Mouse (Mus musculus) stomach, postnatal 0 days (tissue): ENCODE results near the gene Zfp524. TPM values are rescaled to one million over a fixed set of nuclear protein-coding genes. Genes with fewer than 3 reads are reported as not detected.
A peak's percentile ranks its signal among the peaks of the same experiment; 100 is the strongest.

ENCODE experiments used
- ATAC-seq: fragments of 200-750 bp; cut with Nextera tagmentation; 2 replicates; pipeline ENCODE4 v1.8.0; 2017; ENCODE audit not compliant: low FRiP score, low TSS enrichment
- DNase-seq: peaks from one replicate; pipeline ENCODE4 v3.0.0-alpha.2; 2016; ENCODE audit warnings: low spot score
- H3K27ac ChIP-seq: fragments of 300-500 bp; sonication (generic); replicated peaks from 2 replicates; pipeline ENCODE4 v1.5.1; 2014; ENCODE audit warnings: mild to moderate bottlenecking, control low read depth
- H3K27me3 ChIP-seq: fragments of 300-500 bp; sonication (generic); 2 replicates; pipeline ENCODE4 v1.6.1; 2014; ENCODE audit warnings: low read length; ENCODE audit not compliant: control insufficient read depth, insufficient read depth
- H3K36me3 ChIP-seq: fragments of 300-500 bp; sonication (generic); 2 replicates; pipeline ENCODE4 v1.6.1; 2014; ENCODE audit warnings: low read length, mixed read lengths; ENCODE audit not compliant: control insufficient read depth, insufficient read depth
- H3K4me1 ChIP-seq: fragments of 300-500 bp; sonication (generic); replicated peaks from 2 replicates; pipeline ENCODE4 v1.6.1; 2014; ENCODE audit warnings: antibody characterized with exemption; ENCODE audit not compliant: control insufficient read depth, insufficient read depth
- H3K4me2 ChIP-seq: fragments of 300-500 bp; sonication (generic); replicated peaks from 2 replicates; pipeline ENCODE4 v1.6.1; 2014; ENCODE audit warnings: low read depth, mild to moderate bottlenecking, control low read depth, moderate library complexity
- H3K4me3 ChIP-seq: fragments of 300-500 bp; sonication (generic); 2 replicates; pipeline ENCODE4 v1.5.1; 2014; ENCODE audit warnings: low read depth, low read length, control low read depth
- H3K9ac ChIP-seq: fragments of 300-500 bp; sonication (generic); 2 replicates; pipeline ENCODE4 v1.6.1; 2014; ENCODE audit warnings: mild to moderate bottlenecking, low read length, control low read depth, mixed read lengths
- H3K9me3 ChIP-seq: fragments of 300-500 bp; sonication (generic); 2 replicates; pipeline ENCODE4 v1.6.1; 2016; ENCODE audit warnings: low read length; ENCODE audit not compliant: control insufficient read depth
- CTCF ChIP-seq: IDR thresholded peaks from 2 replicates; pipeline ENCODE4 v1.5.1; 2016; ENCODE audit warnings: antibody characterized with exemption, low read depth, mild to moderate bottlenecking, moderate library complexity
- EP300 ChIP-seq: optimal IDR thresholded peaks from 2 replicates; pipeline ENCODE3; 2016; ENCODE audit warnings: antibody characterized with exemption
- WGBS: fragments of 180-500 bp; shearing (Covaris S2); extraction: QIAGEN DNeasy Blood & Tissue Kit; methylation state at CpG from one replicate; pipeline ENCODE4 v1.1.7; 2014; 5-methylcytosine and 5-hydroxymethylcytosine counted together
- polyA plus RNA-seq: library from polyadenylated mRNA; unstranded; fragments of >200 nt; fragmentation: Nextera tagmentation; extraction: Ambion mirVana; gene quantifications from 2 replicates; pipeline ENCODE4 v1.2.1, GENCODE M21; 2015

Gene Zfp524
- polyA plus RNA-seq: 14.0 and 16.3 TPM in 2 replicates

- peak within 1 kb of the TSS; percentile 84 for H3K9ac ChIP-seq
- H3K27ac ChIP-seq: peak within 1 kb of the TSS; percentile 99
- peak within 1 kb of the TSS; percentile 80 for H3K4me3 ChIP-seq
- peaks cover 29% of the 10 kb centered on the region for H3K36me3 ChIP-seq
- H3K27me3 ChIP-seq: no peaks in the 10 kb centered on the region
- peaks cover 3% of the 10 kb centered on the region; the same call in 1 of the 2 replicates for H3K4me1 ChIP-seq
- ATAC-seq (peak; percentile 86), DNase-seq (peak; percentile 98)
- peak; percentile 88 for TF ChIP-seq EP300
- TF ChIP-seq CTCF: 0 out of 2 replicates have a peak, but pooled peaks have one; percentile 2
- peak within 1 kb of the TSS; percentile 74 for H3K4me2 ChIP-seq
- WGBS: under 1% methylated on average over 41 of the region's 42 CpGs
- no peaks in the 10 kb centered on the region for H3K9me3 ChIP-seq
Measured at GRCm38 (mm10) chr7:5014251-5015117, at the start of gene Zfp524, which contains the start of gene Fiz1. Gene Zfp524 (plus strand): TSS chr7:5014415. Gene Fiz1 (minus strand): TSS chr7:5014697.

DNA sequence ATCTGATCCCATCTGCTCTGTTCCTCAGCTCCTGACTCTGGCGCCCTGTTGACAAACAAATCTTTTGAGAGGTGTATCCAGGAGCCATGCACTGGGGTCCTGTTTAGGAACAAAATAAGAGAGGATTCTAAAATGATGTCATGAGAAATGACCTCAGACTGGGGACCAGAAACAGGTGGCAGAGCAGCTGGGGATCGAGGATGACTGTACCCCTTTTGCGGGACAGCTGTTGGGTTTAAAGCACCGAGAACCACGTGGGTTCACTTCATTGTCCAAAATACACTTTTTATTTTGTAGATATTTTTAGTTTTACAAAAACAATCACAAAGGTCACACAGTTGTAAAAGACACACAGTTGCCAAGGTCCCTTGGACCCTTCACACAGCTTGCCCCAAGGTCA lies 49.2 kb upstream of the Zfp524 start:
- Histone ChIP-seq H3K27me3 (no peaks in the 10 kb centered on the region), H3K9me3 (no peaks in the 10 kb centered on the region), H3K9ac (no peak overlapping the region), H3K27ac (no peak overlapping the region), H3K36me3 (no peaks in the 10 kb centered on the region), H3K4me1 (peaks cover 4% of the 10 kb centered on the region; the same call in 1 of the 2 replicates), H3K4me2 (no peak overlapping the region), H3K4me3 (no peak overlapping the region)
- 80% methylated on average over 5 of the region's 5 CpGs for WGBS
- TF ChIP-seq EP300: no peak
- TF ChIP-seq CTCF: no peak
- no peak for DNase-seq
- ATAC-seq: no peak

GRCm38 (mm10) chr7:4971068-4971467 lies 43.1 kb upstream of the Zfp524 start, which contains the start of gene Sbk3:
Gene Sbk3 (minus strand): TSS chr7:4971168.
- Histone ChIP-seq H3K27ac (no peak within 1 kb of the TSS), H3K4me1 (no peaks in the 10 kb centered on the region), H3K9me3 (no peaks in the 10 kb centered on the region), H3K27me3 (no peaks in the 10 kb centered on the region), H3K4me3 (no peak within 1 kb of the TSS), H3K4me2 (no peak within 1 kb of the TSS), H3K9ac (no peak within 1 kb of the TSS), H3K36me3 (no peaks in the 10 kb centered on the region)
- 38% methylated on average over 6 of the region's 6 CpGs for WGBS
- TF ChIP-seq EP300: no peak
- no peak for TF ChIP-seq CTCF
- ATAC-seq (no peak), DNase-seq (no peak)

GRCm38 (mm10) chr7:4971710-4972109 lies 42.5 kb upstream of the Zfp524 start:
- DNase-seq: no peak
- no peaks in the 10 kb centered on the region for H3K4me1 ChIP-seq
- H3K27ac ChIP-seq: no peak overlapping the region
- H3K9me3 ChIP-seq: no peaks in the 10 kb centered on the region
- H3K36me3 ChIP-seq: no peaks in the 10 kb centered on the region
- no peak overlapping the region for H3K4me2 ChIP-seq
- 25% methylated on average over 7 of the region's 7 CpGs for WGBS
- no peak for ATAC-seq
- TF ChIP-seq EP300: no peak
- no peak for TF ChIP-seq CTCF
- no peak overlapping the region for H3K4me3 ChIP-seq
- no peak overlapping the region for H3K9ac ChIP-seq
- H3K27me3 ChIP-seq: no peaks in the 10 kb centered on the region

DNA sequence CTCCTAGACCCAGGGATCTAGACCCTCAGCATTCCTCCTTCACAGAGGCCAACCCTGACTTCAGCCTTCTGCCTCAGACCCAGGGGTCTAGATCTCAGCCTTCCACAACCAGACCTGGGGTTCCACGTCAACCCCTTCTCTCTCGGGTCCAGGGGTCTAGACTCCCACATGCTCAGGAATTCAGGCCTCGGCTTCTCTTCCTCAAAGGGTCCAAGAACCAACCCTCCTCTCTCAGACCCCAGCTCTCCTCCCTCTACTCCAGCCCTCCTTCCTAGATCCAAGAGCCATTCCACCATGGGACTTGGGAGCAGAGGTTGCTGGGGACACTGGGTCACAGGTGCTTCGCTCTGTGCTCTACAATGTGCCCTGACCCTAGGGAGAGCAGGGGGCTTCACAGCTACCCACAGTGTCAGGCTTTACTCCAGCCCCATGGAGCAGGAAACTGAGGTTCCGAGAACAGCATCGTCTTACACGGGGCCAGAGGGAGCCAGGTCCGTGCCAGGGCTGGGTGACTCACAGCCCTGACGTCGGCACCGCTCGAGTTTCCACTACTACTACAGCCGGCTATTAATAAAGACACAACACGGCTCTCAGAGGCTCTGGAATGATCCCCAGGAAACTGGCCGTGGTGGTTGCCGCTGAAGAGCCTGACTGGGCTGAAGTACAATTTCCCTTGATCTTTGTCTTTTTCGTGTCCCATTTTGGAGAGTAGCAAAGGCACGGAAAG lies 41.7 kb upstream of the Zfp524 start:
- no peaks in the 10 kb centered on the region for H3K9me3 ChIP-seq
- WGBS: 63% methylated on average over 18 of the region's 18 CpGs
- no peak overlapping the region for H3K4me3 ChIP-seq
- H3K9ac ChIP-seq: no peak overlapping the region
- no peak overlapping the region for H3K4me2 ChIP-seq
- H3K27me3 ChIP-seq: no peaks in the 10 kb centered on the region
- TF ChIP-seq EP300: no peak
- no peak for TF ChIP-seq CTCF
- H3K4me1 ChIP-seq: no peaks in the 10 kb centered on the region
- DNase-seq (peak; percentile 32), ATAC-seq (peak; percentile 65; the same call in 1 of the 2 replicates)
- no peak overlapping the region for H3K27ac ChIP-seq
- H3K36me3 ChIP-seq: no peaks in the 10 kb centered on the region
